Mouse (Mus musculus) olfactory bulb, adult 2 months (tissue): ENCODE results near the gene Saysd1.

Source experiments
- CTCF ChIP-seq: fragments of 200-500 bp; IDR thresholded peaks from 2 replicates; pipeline ENCODE4 v1.5.1; 2012; ENCODE audit warnings: low read depth, mild to moderate bottlenecking, low read length, moderate library complexity; ENCODE audit not compliant: insufficient read depth
- POLR2A ChIP-seq: fragments of 200-500 bp; IDR thresholded peaks from 2 replicates; pipeline ENCODE4 v1.6.1; 2012; ENCODE audit warnings: mild to moderate bottlenecking, low read depth, low read length, moderate library complexity; ENCODE audit not compliant: insufficient read depth

GRCm38 (mm10) chr14:20168054-20168453 lies 29.7 kb upstream of the Saysd1 start:
- TF ChIP-seq POLR2A (no peak), CTCF (no peak)
